Mouse (Mus musculus) leukemia stem cell, adult 10-12 weeks (primary cell): ENCODE results near the gene Spats2. TPM values are rescaled to one million over a fixed set of nuclear protein-coding genes. Genes with fewer than 3 reads are reported as not detected.

ENCODE experiments used
- polyA plus RNA-seq: library from polyadenylated mRNA; stranded (reverse); fragments of >175 nt; gene quantifications from 2 replicates; pipeline ENCODE4 v1.2.3, GENCODE M21; 2012; ENCODE audit warnings: low replicate concordance

Gene Spats2
- 0.27 and 0.60 TPM in 2 replicates for polyA plus RNA-seq

GRCm38 (mm10) chr15:99125711-99126080 is at the start of gene Spats2:
Gene Spats2 (plus strand): TSS chr15:99125916.

GRCm38 (mm10) chr15:99087253-99088075 is 38.3 kb upstream of the Spats2 start, which contains the start of gene C1ql4:
Gene C1ql4 (minus strand): TSS chr15:99087817.

GRCm38 (mm10) chr15:99092870-99093269 is 32.8 kb upstream of the Spats2 start, which contains the start of gene Dnajc22:
Gene Dnajc22 (plus strand): TSS chr15:99093170.

GRCm38 (mm10) chr15:99224208-99224911 is 98.6 kb downstream of the Spats2 start, which contains the start of gene Kcnh3:
Gene Kcnh3 (plus strand): TSS chr15:99224861.

GRCm38 (mm10) chr15:99251626-99252380 is 126.1 kb downstream of the Spats2 start, which contains the start of gene Mcrs1:
Gene Mcrs1 (minus strand): TSS chr15:99251961.

Other genes with a start within 250 kb of the Spats2 start
- gene Rhebl1, start 231.4 kb upstream of the Spats2 start, polyA plus RNA-seq = 0.84 and 3.0 TPM in 2 replicates
- gene Dhh, start 227.4 kb upstream of the Spats2 start, polyA plus RNA-seq = 0.13 TPM in 1 of 2 replicates, not detected in the other
- 15.3 and 15.8 TPM in 2 replicates for gene Lmbr1l, start 207.7 kb upstream of the Spats2 start, polyA plus RNA-seq
- gene Tuba1b, start 191.4 kb upstream of the Spats2 start, polyA plus RNA-seq = 329 and 729 TPM in 2 replicates
- 8.6 and 196 TPM in 2 replicates for gene Gm49450, start 172.4 kb upstream of the Spats2 start, polyA plus RNA-seq
- gene Tuba1a, start 172.2 kb upstream of the Spats2 start, polyA plus RNA-seq = 4.0 and 6.3 TPM in 2 replicates
- 21.6 and 198 TPM in 2 replicates for gene Tuba1c, start 96.0 kb upstream of the Spats2 start, polyA plus RNA-seq
- gene Prph, start 70.7 kb upstream of the Spats2 start, polyA plus RNA-seq = not detected in 2 replicates
- gene Troap, start 51.3 kb upstream of the Spats2 start, polyA plus RNA-seq = 84.4 and 87.8 TPM in 2 replicates
- not detected in 2 replicates for gene C1ql4, start 38.1 kb upstream of the Spats2 start, polyA plus RNA-seq
- 0.11 TPM in 1 of 2 replicates, not detected in the other for gene Dnajc22, start 32.7 kb upstream of the Spats2 start, polyA plus RNA-seq
- 0.46 and 0.48 TPM in 2 replicates for gene Kcnh3, start 98.9 kb downstream of the Spats2 start, polyA plus RNA-seq
- gene Mcrs1, start 126.0 kb downstream of the Spats2 start, polyA plus RNA-seq = 70.0 and 92.1 TPM in 2 replicates
- gene Prpf40b, start 169.2 kb downstream of the Spats2 start, polyA plus RNA-seq = 20.8 and 37.7 TPM in 2 replicates
- gene Fam186b, start 170.0 kb downstream of the Spats2 start, polyA plus RNA-seq = not detected in 2 replicates
- 6.8 and 9.3 TPM in 2 replicates for gene Fmnl3, start 244.6 kb downstream of the Spats2 start, polyA plus RNA-seq